Mouse (Mus musculus) CD4-positive naive resting alpha-beta T cell, adult 57 days (primary cell): ENCODE data around the gene Nop2. TPM values are rescaled to one million over a fixed set of nuclear protein-coding genes. Genes with fewer than 3 reads are reported as not detected.

Experiments
- total RNA-seq: library from RNA; stranded (reverse); gene quantifications from one replicate; pipeline ENCODE4 v1.2.4, GENCODE M21; 2023

Nop2 gene
- total RNA-seq = 41.2 TPM

DNA sequence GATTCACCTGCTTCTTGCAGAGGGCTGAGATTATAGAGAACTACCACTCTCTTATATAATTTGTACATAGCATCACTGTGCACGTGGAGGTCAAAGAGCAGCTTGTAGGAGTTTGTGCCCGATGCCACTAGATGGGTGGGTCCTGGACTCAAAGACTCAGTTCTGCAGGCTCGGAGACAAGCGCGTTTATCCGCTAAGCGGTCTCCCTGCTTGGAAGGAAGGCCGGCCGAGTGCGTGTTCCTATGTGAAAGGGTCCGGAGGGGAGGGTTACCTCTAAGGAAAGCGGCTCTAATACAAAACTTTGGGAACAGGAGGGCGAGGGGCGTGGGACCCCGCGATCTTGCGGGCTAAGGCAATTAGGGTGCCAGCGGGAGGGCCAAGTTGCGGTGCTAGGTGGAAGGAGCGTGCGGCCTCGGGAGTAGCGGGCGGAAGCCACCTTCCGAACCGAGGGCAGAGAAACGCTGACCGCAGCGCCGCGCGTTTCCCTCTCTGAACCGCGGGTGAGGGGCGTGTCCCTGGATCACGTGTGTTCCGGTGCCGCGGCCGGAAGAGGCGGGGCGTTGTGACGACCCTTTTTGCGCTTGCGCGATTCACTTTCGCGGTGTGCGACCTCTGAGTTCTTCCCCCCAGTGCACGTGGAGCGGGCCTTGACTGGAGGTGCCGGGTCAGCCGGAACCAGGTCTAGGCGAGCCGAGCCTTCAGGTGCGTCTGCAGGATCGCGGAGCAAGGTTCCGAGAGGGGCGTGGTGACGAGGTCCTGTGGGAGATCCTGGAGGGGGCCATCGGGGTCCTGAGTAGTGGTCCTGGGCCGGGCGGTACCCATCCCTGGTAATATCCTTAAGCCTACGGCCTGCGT, at the start of gene Nop2:
Nop2 (plus strand) TSS at position 608 of the 855 bp plus-strand sequence.

DNA sequence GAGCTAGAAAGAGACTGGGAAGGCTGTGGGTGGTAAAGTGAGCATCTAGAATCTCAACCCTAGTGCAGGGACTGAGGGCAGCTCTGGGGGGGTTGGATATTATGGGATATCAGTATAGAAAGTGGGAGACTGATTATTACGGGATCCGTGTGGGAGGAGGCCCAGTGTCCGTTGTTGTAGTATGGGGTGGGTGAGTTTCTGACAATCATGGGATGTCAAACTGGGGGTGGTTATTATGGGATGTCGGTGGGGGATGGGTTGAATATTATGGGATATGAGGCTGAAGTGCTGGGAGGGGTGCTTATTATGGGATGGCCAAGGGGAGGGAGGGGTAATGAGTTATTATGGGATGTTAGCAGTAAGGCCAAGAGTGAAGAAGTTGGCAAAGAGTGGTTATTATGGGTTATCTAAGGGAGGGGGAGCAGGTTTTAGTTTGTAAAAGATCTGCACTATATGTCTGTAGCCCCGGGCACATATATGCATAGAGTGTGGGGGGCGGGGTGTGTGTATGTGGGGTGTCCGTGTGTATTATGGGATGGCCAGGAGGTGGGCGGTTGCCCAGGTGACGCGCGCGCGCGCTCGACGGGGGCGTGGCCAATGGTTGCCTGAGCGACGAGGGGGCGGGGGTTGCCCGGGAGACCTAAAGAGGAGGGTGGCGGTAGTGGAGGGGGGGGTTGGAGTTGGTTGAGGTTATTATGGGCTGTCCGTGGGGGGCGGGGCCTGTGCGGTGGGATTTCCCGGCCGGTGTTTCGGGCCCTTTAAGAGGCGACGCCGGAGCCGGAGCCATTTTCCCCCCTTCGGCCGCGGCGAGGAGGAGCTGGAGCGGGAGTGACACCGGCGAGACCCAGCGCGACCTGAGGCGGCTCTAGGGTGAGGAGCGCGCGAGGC, 36.1 kb upstream of the Nop2 start, which contains the start of gene Chd4:
Chd4 (plus strand) TSS at position 591 of the 888 bp plus-strand sequence.

DNA sequence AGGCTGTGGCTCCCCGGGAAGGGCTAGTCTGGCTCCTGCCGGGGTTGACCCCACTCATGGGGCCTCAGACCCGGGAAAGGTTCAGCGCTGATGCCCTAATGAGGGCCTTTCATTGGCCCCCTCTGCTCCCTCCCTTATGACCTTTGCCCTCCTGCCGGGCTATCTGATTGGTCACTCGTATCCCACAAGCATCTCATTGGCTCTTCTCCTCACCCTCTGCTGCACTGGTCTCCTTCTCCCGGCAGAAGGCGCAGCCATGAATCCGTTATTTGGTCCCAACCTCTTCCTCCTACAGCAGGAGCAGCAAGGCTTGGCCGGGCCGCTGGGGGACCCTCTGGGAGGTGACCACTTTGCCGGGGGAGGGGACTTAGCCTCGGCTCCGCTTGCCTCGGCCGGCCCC, 13.3 kb downstream of the Nop2 start, which contains the start of gene Iffo1:
Iffo1 (plus strand) TSS at position 241 of the 400 bp plus-strand sequence.

DNA sequence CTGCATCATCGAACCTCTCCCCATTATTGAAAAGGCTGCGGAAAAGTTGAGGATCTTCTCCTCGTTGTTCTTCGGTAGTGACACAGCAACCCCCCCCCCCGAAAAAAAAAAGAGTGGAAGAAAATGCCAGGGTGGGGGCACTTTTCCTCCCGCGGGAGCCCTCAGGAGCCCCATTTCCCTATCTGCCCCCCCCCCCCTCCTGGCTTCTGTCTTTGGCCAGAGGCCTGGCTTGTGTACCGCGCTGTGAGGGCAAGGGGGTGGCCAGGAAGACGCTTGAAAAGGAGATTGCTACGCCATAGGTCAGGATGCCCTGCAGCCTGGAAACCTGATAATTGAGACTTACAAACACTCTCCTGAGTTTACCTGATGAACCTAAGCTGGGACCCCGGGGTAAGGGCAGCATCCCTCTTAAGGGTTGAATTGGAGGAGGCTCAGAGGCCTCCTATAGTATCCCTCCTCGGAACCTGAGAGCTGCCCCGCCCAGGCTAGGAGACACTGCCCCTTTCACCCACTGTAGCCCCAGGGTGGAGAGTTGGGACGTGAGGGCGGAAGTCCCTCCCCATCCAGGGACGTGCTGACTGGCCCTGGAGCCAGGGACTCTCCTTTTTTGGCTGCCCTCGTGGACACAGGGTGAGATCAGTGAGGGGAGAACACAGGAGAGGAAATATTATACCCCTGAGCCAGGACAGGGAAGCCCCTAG, 34.5 kb downstream of the Nop2 start, which contains the start of gene Gapdh:
Gapdh (minus strand) TSS at position 417 of the 701 bp plus-strand sequence.

DNA sequence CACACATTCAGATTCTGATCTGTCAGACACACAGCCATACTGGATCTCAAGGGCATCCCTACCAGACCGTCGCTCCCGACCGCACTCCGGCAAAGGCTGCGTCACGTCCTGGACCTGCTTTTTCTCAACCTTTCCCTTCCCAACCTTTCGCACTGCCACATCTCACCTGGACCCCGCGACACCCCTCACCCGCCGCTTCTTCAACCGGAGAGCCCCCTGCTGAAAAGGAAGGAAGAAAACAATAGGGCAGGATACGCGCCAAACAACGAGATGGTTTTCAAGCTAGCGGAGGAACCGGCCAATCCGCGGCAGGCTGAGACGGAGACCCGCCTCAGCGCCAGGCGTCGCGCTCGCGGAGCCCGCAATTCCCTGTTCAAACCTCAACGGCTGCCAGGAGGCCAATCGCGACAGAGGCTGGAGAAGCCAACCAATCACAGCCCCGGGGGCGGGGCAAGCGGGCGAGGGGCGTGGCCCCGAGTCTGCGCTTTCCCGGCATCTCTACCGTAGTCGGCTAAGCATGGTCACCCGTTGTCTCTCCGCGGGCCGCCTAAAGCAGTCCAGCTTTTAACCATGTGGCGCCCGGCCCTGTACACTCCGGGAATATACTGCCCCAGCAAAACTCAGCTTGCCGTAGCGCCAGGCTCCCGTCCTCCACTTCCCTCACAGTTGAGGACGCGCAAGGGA, 59.8 kb downstream of the Nop2 start, which contains the start of the genes Ncapd2 and Mrpl51:
Ncapd2 (minus strand) TSS at position 370 of the 684 bp plus-strand sequence.
Mrpl51 (plus strand) TSS at position 470 of the 684 bp plus-strand sequence.

Other genes with a start within 250 kb of the Nop2 start
- 458 TPM for gene Cd4, start 243.7 kb upstream of the Nop2 start, total RNA-seq
- gene Lag3, start 220.2 kb upstream of the Nop2 start, total RNA-seq = 1.6 TPM
- gene Ptms, start 211.8 kb upstream of the Nop2 start, total RNA-seq = 75.5 TPM
- 86.9 TPM for gene Mlf2, start 200.5 kb upstream of the Nop2 start, total RNA-seq
- 35.8 TPM for gene Cops7a, start 166.4 kb upstream of the Nop2 start, total RNA-seq
- gene Pianp, start 135.2 kb upstream of the Nop2 start, total RNA-seq = 0.89 TPM
- 88.6 TPM for gene Zfp384, start 122.8 kb upstream of the Nop2 start, total RNA-seq
- gene Ing4, start 92.1 kb upstream of the Nop2 start, total RNA-seq = 73.3 TPM
- 12.8 TPM for gene Acrbp, start 82.2 kb upstream of the Nop2 start, total RNA-seq
- gene Lpar5, start 64.0 kb upstream of the Nop2 start, total RNA-seq = 16.1 TPM
- 314 TPM for gene Chd4, start 35.9 kb upstream of the Nop2 start, total RNA-seq
- 37.3 TPM for gene Iffo1, start 13.3 kb downstream of the Nop2 start, total RNA-seq
- gene Gapdh, start 34.6 kb downstream of the Nop2 start, total RNA-seq = 424 TPM
- gene Ncapd2, start 59.8 kb downstream of the Nop2 start, total RNA-seq = 30.5 TPM
- 21.1 TPM for gene Mrpl51, start 59.9 kb downstream of the Nop2 start, total RNA-seq
- 134 TPM for gene Vamp1, start 83.6 kb downstream of the Nop2 start, total RNA-seq
- 29.8 TPM for gene Tapbpl, start 100.0 kb downstream of the Nop2 start, total RNA-seq
- 248 TPM for gene Cd27, start 105.1 kb downstream of the Nop2 start, total RNA-seq
- gene Tuba3a, start 154.1 kb downstream of the Nop2 start, total RNA-seq = not detected
- 3.3 TPM for gene Ltbr, start 182.0 kb downstream of the Nop2 start, total RNA-seq
- 0.47 TPM for gene Scnn1a, start 188.8 kb downstream of the Nop2 start, total RNA-seq
- 64.8 TPM for gene Tnfrsf1a, start 217.5 kb downstream of the Nop2 start, total RNA-seq
- not detected for gene Plekhg6, start 248.9 kb downstream of the Nop2 start, total RNA-seq